Mouse (Mus musculus) ES-Bruce4 (cell line): ENCODE measurements at regions not wholly inside any gene's neighbourhood (a gene's known extent, or its start where the extent isn't known, plus 50 kb on each side); places are given as distances from the start of the nearest gene placed in this dataset.

Experiments used
- H3K27ac ChIP-seq: 2 replicates; pipeline ENCODE4 v1.5.1; 2012; ENCODE audit warnings: low read length, inconsistent platforms; ENCODE audit not compliant: insufficient read depth
- H3K27me3 ChIP-seq: 2 replicates; pipeline ENCODE4 v1.6.1; 2012; ENCODE audit warnings: mild to moderate bottlenecking, low read length, inconsistent platforms; ENCODE audit not compliant: control insufficient read depth, poor library complexity, insufficient read depth, severe bottlenecking
- H3K36me3 ChIP-seq: 2 replicates; pipeline ENCODE4 v1.6.1; 2012; ENCODE audit warnings: inconsistent platforms, mild to moderate bottlenecking, low read length, moderate library complexity; ENCODE audit not compliant: control insufficient read depth, poor library complexity, insufficient read depth, severe bottlenecking
- H3K4me1 ChIP-seq: one replicate; pipeline ENCODE4 v1.8.1; 2011; ENCODE audit warnings: low read length; ENCODE audit not compliant: control insufficient read depth, insufficient read depth
- H3K4me3 ChIP-seq: 2 replicates; pipeline ENCODE4 v1.5.1; 2011; ENCODE audit warnings: low read depth, mild to moderate bottlenecking, low read length
- H3K9ac ChIP-seq: 2 replicates; pipeline ENCODE4 v1.6.1; 2012; ENCODE audit warnings: low read depth, mild to moderate bottlenecking, inconsistent platforms; ENCODE audit not compliant: poor library complexity, severe bottlenecking
- H3K9me3 ChIP-seq: replicated peaks from 2 replicates; pipeline ENCODE4 v1.6.1; 2012; ENCODE audit warnings: mild to moderate bottlenecking, low read length, inconsistent platforms; ENCODE audit not compliant: control insufficient read depth, poor library complexity, insufficient read depth, severe bottlenecking
- CTCF ChIP-seq: IDR thresholded peaks from one replicate; pipeline ENCODE4 v1.8.1; 2011; ENCODE audit warnings: low read depth, low read length
- EP300 ChIP-seq: IDR thresholded peaks from 2 replicates; pipeline ENCODE4 v1.6.1; 2011; ENCODE audit warnings: low read depth, low read length; ENCODE audit not compliant: insufficient read depth
- POLR2A ChIP-seq: IDR thresholded peaks from one replicate; pipeline ENCODE4 v1.8.1; 2011; ENCODE audit warnings: low read length; ENCODE audit not compliant: insufficient read depth

- Histone ChIP-seq H3K4me1 (no peaks in the 10 kb centered on the region), H3K4me3 (no peak overlapping the region), H3K36me3 (no peaks in the 10 kb centered on the region), H3K27me3 (no peaks in the 10 kb centered on the region), H3K9me3 (no peaks in the 10 kb centered on the region), H3K9ac (no peak overlapping the region), H3K27ac (no peak overlapping the region)
- TF ChIP-seq EP300 (no peak), POLR2A (no peak), CTCF (no peak)
Measured at GRCm38 (mm10) chr11:91426731-91427130, 150.6 kb downstream of the Kif2b start.

GRCm38 (mm10) chr11:91387172-91387571 is 190.2 kb downstream of the Kif2b start:
- Histone ChIP-seq H3K27ac (no peak overlapping the region), H3K9me3 (no peaks in the 10 kb centered on the region), H3K4me1 (no peaks in the 10 kb centered on the region), H3K4me3 (no peak overlapping the region), H3K27me3 (no peaks in the 10 kb centered on the region), H3K9ac (no peak overlapping the region), H3K36me3 (no peaks in the 10 kb centered on the region)
- TF ChIP-seq POLR2A (no peak), CTCF (peak; percentile 20), EP300 (no peak)

DNA sequence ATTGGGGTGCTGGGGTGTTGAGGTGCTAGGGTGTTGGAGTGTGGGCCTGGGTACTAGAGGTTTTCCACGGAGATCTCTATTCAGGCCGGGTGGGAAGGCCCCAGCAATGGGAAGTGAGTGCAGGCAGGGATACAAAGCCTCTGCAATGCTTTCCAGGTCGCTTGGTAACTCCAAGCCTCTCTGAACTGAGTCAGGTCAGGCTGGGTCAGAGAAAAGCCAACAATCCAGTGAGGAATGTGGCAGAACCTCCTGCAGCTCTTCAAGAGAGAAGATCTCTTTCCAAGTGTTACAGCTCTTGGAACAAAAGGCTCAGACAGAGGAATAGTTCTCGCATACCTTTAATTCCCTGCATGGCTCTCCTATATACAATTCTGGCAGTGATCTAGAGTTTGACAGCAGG is 220.3 kb downstream of the Kif2b start:
- Histone ChIP-seq H3K36me3 (no peaks in the 10 kb centered on the region), H3K9me3 (no peaks in the 10 kb centered on the region), H3K27ac (no peak overlapping the region), H3K27me3 (no peaks in the 10 kb centered on the region), H3K4me3 (no peak overlapping the region), H3K4me1 (no peaks in the 10 kb centered on the region), H3K9ac (no peak overlapping the region)
- TF ChIP-seq EP300 (no peak), POLR2A (no peak), CTCF (no peak)

GRCm38 (mm10) chr11:91342629-91343028 is 234.7 kb downstream of the Kif2b start:
- no peaks in the 10 kb centered on the region for H3K4me1 ChIP-seq
- TF ChIP-seq CTCF (no peak), POLR2A (no peak)

DNA sequence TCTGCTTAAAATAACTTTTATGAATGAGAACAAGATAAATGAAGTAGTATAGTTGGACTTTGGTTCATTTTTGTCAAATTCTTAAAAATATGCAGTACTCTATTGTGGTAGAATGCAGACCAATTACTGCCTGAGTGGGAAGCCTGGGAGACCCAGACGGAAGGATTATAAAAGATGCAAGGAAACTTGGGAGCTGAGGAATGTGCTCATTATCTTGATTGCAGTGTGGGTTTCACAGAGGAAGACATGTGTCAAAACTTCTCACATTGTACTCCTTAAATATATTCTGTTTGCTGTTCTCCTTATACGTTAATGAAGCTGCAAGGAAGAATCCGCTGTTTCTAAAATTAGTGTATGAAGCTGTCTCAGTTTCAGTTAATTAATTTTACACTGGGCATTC is 244.3 kb downstream of the Kif2b start:
- no peaks in the 10 kb centered on the region for H3K27me3 ChIP-seq
- H3K27ac ChIP-seq: no peak overlapping the region
- TF ChIP-seq CTCF: no peak
- TF ChIP-seq POLR2A: no peak
- TF ChIP-seq EP300: no peak
- H3K9me3 ChIP-seq: no peaks in the 10 kb centered on the region
- no peak overlapping the region for H3K9ac ChIP-seq
- H3K4me3 ChIP-seq: no peak overlapping the region
- no peaks in the 10 kb centered on the region for H3K36me3 ChIP-seq
- no peaks in the 10 kb centered on the region for H3K4me1 ChIP-seq

More at GRCm38 (mm10) chr11:91342629-91343028, 234.7 kb downstream of the Kif2b start:
- Histone ChIP-seq H3K27ac (no peak overlapping the region), H3K27me3 (no peaks in the 10 kb centered on the region), H3K36me3 (no peaks in the 10 kb centered on the region), H3K4me3 (no peak overlapping the region), H3K9me3 (no peaks in the 10 kb centered on the region), H3K9ac (no peak overlapping the region)

GRCm38 (mm10) chr11:91327543-91327942 is 249.8 kb downstream of the Kif2b start:
- Histone ChIP-seq H3K4me1 (no peaks in the 10 kb centered on the region), H3K4me3 (no peak overlapping the region), H3K9me3 (no peaks in the 10 kb centered on the region), H3K36me3 (no peaks in the 10 kb centered on the region), H3K27me3 (no peaks in the 10 kb centered on the region), H3K9ac (no peak overlapping the region), H3K27ac (no peak overlapping the region)
- TF ChIP-seq POLR2A (no peak), CTCF (no peak), EP300 (0 out of 2 replicates have a peak, but pooled peaks have one; percentile 26)
